Mouse (Mus musculus) small intestine, adult 2 months (tissue): ENCODE measurements around the gene Ikbip.

Source experiments
- CTCF ChIP-seq: fragments of 200-500 bp; IDR thresholded peaks from 2 replicates; pipeline ENCODE4 v1.5.1; 2012; ENCODE audit warnings: low read depth, mild to moderate bottlenecking, control low read depth, inconsistent platforms, low read length, moderate library complexity, mixed read lengths; ENCODE audit not compliant: insufficient replicate concordance, insufficient read length; ENCODE audit errors: extremely low read depth
- POLR2A ChIP-seq: fragments of 200-500 bp; IDR thresholded peaks from 2 replicates; pipeline ENCODE4 v1.6.1; 2012; ENCODE audit warnings: low read depth, mild to moderate bottlenecking, control low read depth, inconsistent platforms, low read length, moderate library complexity

GRCm38 (mm10) chr10:91100101-91100500, 17.4 kb downstream of the Ikbip start:
- TF ChIP-seq POLR2A: no peak
- TF ChIP-seq CTCF: no peak
